Mouse (Mus musculus) heart, postnatal 0 days (tissue): ENCODE measurements around the gene Fkbp14. TPM values are rescaled to one million over a fixed set of nuclear protein-coding genes. Genes with fewer than 3 reads are reported as not detected.

ENCODE experiments used
- ATAC-seq: fragments of 200-750 bp; cut with Nextera tagmentation; 2 replicates; pipeline ENCODE4 v1.8.0; 2017; ENCODE audit warnings: low read depth, moderate number of reproducible peaks, moderate library complexity; ENCODE audit not compliant: insufficient read depth
- DNase-seq: peaks from one replicate; pipeline ENCODE4 v3.0.0-alpha.2; 2016; ENCODE audit warnings: low spot score
- H3K27ac ChIP-seq: fragments of 300-500 bp; sonication (generic); 2 replicates; pipeline ENCODE4 v1.5.1; 2014; ENCODE audit warnings: low read depth, mild to moderate bottlenecking
- H3K27me3 ChIP-seq: fragments of 300-500 bp; sonication (generic); 2 replicates; pipeline ENCODE4 v1.6.1; 2014; ENCODE audit warnings: low read length, mixed read lengths; ENCODE audit not compliant: control insufficient read depth, insufficient read depth
- H3K36me3 ChIP-seq: fragments of 300-500 bp; sonication (generic); replicated peaks from 2 replicates; pipeline ENCODE4 v1.6.1; 2014; ENCODE audit warnings: low read length, mixed read lengths; ENCODE audit not compliant: control insufficient read depth, insufficient read depth
- H3K4me1 ChIP-seq: fragments of 300-500 bp; sonication (generic); 2 replicates; pipeline ENCODE4 v1.6.1; 2014; ENCODE audit warnings: antibody characterized with exemption; ENCODE audit not compliant: control insufficient read depth, insufficient read depth
- H3K4me2 ChIP-seq: fragments of 300-500 bp; sonication (generic); 2 replicates; pipeline ENCODE4 v1.6.1; 2014; ENCODE audit warnings: low read depth, mild to moderate bottlenecking, low read length, moderate library complexity
- H3K4me3 ChIP-seq: fragments of 300-500 bp; sonication (generic); 2 replicates; pipeline ENCODE4 v1.5.1; 2014; ENCODE audit warnings: low read depth, low read length
- H3K9ac ChIP-seq: fragments of 300-500 bp; sonication (generic); replicated peaks from 2 replicates; pipeline ENCODE4 v1.6.1; 2014; ENCODE audit warnings: low read depth, low read length, mixed read lengths
- H3K9me3 ChIP-seq: fragments of 300-500 bp; sonication (generic); replicated peaks from 2 replicates; pipeline ENCODE4 v1.6.1; 2016; ENCODE audit warnings: low read length; ENCODE audit not compliant: control insufficient read depth
- CTCF ChIP-seq: IDR thresholded peaks from 2 replicates; pipeline ENCODE4 v1.5.1; 2016; ENCODE audit warnings: antibody characterized with exemption, control low read depth, low read depth
- EP300 ChIP-seq: IDR thresholded peaks from 2 replicates; pipeline ENCODE4 v1.6.1; 2016; ENCODE audit warnings: antibody characterized with exemption, low read depth
- WGBS: fragments of 180-500 bp; shearing (Covaris S2); extraction: QIAGEN DNeasy Blood & Tissue Kit; methylation state at CpG from one replicate; pipeline ENCODE4 v1.1.7; 2014; 5-methylcytosine and 5-hydroxymethylcytosine counted together
- polyA plus RNA-seq: library from polyadenylated mRNA; unstranded; fragments of >200 nt; fragmentation: Nextera tagmentation; extraction: Ambion mirVana; gene quantifications from 2 replicates; pipeline ENCODE4 v1.2.1, GENCODE M21; 2015
- total RNA-seq: library from RNA; depleted of rRNA; stranded (reverse); fragments of >200 nt; gene quantifications from 2 replicates; pipeline ENCODE4 v1.2.3, GENCODE M21; 2014; ENCODE audit warnings: low replicate concordance

Gene Fkbp14
- total and polyA plus RNA-seq, 2 experiments from 2014 or later: 11.8 to 16.4 TPM

DNA sequence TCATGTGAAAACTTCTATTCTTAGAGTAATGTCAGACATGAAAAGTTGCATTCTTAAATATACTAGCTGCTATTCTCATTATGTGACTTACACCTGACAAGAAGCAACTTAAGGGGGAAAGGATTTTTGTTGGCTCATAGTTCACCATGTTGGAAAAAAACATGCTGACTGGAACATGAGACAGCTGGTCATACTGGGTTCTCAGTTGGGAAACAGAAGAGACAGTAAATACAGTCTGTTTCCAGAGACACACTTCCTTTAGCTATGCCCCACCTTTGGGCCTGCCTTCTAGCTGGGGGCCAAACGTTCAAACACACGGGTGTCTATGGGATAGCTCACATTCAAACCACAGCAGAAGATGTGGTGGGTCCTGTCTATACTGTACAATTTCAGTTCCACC lies 43.5 kb downstream of the Fkbp14 start:
- Histone ChIP-seq H3K4me3 (no peak overlapping the region), H3K4me2 (no peak overlapping the region), H3K4me1 (peaks cover 18% of the 10 kb centered on the region), H3K27ac (no peak overlapping the region), H3K27me3 (no peaks in the 10 kb centered on the region), H3K9me3 (no peaks in the 10 kb centered on the region), H3K9ac (no peak overlapping the region), H3K36me3 (no peaks in the 10 kb centered on the region)
- TF ChIP-seq EP300 (no peak), CTCF (no peak)
- ATAC-seq (no peak), DNase-seq (no peak)
- WGBS: 78% methylated on average over 2 of the region's 2 CpGs

DNA sequence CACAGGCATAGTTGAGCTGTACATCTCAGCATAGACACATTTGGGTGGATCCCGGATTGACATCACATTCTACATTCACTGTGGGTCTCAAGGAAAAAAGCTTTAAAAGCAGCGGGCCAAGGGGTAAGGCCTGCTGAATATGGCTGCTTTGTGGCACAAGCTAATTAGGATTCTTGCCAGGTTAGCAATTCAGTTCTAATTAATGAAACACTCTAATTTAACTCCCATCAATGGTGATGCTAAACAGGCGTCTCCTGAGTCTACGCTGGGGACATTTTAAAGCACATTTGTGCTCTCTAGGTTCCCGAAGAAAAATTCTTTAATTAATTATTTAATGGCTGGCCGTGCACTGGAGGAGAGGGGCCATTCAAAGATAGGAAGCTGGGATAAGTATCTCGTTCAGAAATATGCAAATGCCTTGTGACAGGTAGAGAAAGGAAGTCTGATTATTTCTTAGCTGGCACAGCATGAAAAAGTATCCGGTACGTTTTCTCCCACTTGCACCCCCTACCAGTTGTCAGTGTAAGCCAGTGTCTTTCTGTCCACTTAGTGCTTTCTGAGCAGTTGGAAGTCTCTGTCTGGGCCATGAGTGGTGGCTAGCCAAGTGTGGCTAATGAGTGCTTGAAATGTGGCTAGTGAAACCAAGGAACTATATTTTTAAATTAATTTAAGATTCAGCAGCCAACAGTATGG lies 44.2 kb downstream of the Fkbp14 start:
- H3K4me1 ChIP-seq: peaks cover 23% of the 10 kb centered on the region
- no peaks in the 10 kb centered on the region for H3K9me3 ChIP-seq
- H3K27ac ChIP-seq: no peak overlapping the region
- no peaks in the 10 kb centered on the region for H3K27me3 ChIP-seq
- H3K9ac ChIP-seq: no peak overlapping the region
- no peak for TF ChIP-seq CTCF
- no peak for TF ChIP-seq EP300
- ATAC-seq: no peak
- no peak overlapping the region for H3K4me3 ChIP-seq
- no peak overlapping the region for H3K4me2 ChIP-seq
- H3K36me3 ChIP-seq: no peaks in the 10 kb centered on the region
- 81% methylated on average over 9 of the region's 9 CpGs for WGBS
- no peak for DNase-seq

DNA sequence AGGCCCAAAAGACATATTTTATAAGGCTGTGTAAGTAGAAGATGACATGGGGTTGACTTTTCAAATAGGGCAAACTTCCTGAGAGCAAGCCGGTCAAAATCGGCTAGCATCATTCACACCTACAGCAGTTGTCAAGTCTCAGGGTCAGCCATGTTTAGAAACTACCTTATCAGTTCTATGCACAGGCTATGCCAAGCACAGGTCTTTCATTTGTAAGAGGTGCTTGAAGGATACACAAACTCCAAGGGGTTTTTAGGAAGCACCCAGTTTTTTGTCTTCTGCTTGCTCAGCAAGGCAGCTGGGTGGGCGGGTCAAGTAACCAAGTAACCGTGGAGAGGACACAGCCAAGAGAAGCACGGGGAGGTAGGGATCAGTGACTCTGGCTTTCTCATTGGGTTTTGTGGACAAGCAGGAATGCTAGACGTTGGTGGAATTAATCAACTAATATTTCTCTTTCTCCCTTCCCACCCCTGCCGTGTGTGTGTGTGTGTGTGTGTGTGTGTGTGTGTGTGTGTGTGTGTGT lies 46.2 kb downstream of the Fkbp14 start:
- Histone ChIP-seq H3K36me3 (no peaks in the 10 kb centered on the region), H3K4me1 (peaks cover 23% of the 10 kb centered on the region), H3K27ac (no peak overlapping the region), H3K4me2 (no peak overlapping the region), H3K9me3 (no peaks in the 10 kb centered on the region), H3K4me3 (no peak overlapping the region), H3K9ac (no peak overlapping the region), H3K27me3 (no peaks in the 10 kb centered on the region)
- WGBS: 40% methylated on average over 7 of the region's 7 CpGs
- ATAC-seq (0 out of 2 replicates have a peak, but pooled peaks have one; percentile 24), DNase-seq (peak; percentile 25)
- TF ChIP-seq EP300 (no peak), CTCF (no peak)

DNA sequence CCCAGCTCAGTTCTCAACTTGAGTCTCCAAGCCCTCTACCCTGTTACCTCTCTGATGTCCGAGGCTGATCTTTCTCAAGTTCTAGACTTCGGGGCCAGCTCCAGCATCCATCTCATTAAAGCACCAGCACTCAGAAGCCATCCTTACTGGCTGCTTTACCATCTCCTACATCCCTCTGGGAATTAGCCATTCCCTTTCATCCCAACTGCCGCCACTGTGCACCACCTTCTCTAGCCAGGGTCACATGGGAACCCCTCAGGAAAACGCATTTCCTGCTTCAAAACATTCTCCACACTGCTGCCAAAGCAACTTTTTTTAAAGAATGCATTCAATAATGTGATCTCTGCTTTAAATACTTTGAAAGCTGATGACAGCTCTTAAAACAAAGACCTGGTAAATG lies 47.8 kb downstream of the Fkbp14 start:
- H3K36me3 ChIP-seq: no peaks in the 10 kb centered on the region
- peaks cover 16% of the 10 kb centered on the region for H3K4me1 ChIP-seq
- H3K9ac ChIP-seq: no peak overlapping the region
- DNase-seq: no peak
- H3K4me2 ChIP-seq: no peak overlapping the region
- 70% methylated on average over 4 of the region's 4 CpGs for WGBS
- no peaks in the 10 kb centered on the region for H3K27me3 ChIP-seq
- no peaks in the 10 kb centered on the region for H3K9me3 ChIP-seq
- no peak overlapping the region for H3K27ac ChIP-seq
- no peak for TF ChIP-seq CTCF
- TF ChIP-seq EP300: no peak
- ATAC-seq: no peak
- H3K4me3 ChIP-seq: no peak overlapping the region

DNA sequence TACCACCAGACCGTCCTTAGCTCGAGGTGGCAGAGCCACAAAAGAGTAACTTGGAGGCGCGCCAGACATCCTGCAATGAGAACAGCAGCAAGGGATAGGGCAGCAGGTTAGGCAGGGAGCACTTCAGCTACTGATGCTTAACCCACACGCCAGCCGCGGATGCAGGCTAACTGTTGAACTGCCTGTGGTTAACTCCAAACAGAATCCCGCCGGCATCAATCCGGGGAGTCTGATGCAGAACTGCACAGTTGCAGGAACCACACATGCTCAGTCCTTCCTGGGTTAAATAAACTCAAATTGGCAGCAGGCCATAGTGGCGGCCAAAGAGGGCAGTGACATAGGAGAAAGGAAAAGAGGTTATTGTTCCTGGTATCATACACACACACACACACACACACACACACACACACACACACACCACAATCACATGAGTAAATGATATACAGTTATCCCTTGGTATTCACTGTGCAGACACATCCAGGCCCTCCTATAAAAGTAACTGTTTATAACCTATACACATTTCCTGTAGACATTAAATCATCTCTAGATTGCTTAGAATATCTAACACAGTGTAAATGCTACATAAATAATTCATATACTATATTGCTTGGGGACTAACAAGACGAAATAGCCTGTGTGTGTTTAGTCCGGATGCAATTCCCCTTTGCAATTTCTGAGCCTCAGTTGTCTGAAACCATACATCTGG lies 48.6 kb downstream of the Fkbp14 start:
- Histone ChIP-seq H3K9ac (no peak overlapping the region), H3K4me2 (no peak overlapping the region), H3K27me3 (no peaks in the 10 kb centered on the region), H3K9me3 (no peaks in the 10 kb centered on the region), H3K36me3 (no peaks in the 10 kb centered on the region), H3K4me3 (no peak overlapping the region), H3K27ac (no peak overlapping the region), H3K4me1 (peaks cover 16% of the 10 kb centered on the region)
- 37% methylated on average over 13 of the region's 13 CpGs for WGBS
- ATAC-seq: no peak
- TF ChIP-seq EP300 (no peak), CTCF (no peak)
- DNase-seq: no peak
